Mouse (Mus musculus): ENCODE data around the gene Dusp7. TPM values are rescaled to one million over a fixed set of nuclear protein-coding genes. Genes with fewer than 3 reads are reported as not detected.

Dusp7 gene
- polyA plus RNA-seq, 1 experiment from 2014 or later: 13.7 TPM

DNA sequence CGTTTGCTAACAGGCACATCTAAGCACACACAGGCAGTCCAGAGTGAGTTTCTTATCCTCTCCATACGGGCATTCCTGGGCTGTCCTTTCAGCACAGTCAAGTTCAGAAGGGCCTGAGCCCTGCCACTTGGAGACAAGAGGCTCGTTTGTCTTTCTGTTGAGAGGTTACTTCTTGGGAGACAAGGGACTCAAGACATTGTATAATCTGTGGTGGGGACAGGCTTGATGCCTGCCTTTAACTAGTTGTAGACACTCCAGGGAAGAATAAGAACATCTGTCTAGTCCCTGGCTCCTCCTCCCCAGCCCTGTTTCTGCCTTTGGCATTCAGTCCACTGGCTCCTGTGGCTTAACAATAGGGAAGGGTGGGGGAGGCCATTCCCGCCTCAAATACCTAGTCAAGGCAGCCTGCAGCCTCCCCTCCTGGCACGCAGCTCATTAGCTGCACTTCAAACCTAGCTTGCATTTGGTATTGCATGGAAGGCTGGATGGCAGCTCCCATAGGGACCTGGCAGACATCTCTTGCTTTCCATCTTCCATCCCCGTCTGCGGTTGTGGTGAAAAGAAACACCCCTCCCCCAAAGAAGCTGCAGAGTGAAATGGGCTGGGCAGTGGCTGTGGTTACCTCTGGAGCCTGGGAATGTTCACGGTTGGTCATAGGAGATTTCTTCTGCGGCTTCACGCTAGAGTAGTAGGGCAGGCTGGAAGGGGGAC, 29.8 kb upstream of the Dusp7 start:
- no peaks in the 10 kb centered on the region for H3K9me3 ChIP-seq (ENCODE audit: low read length)
- peak overlapping the region; percentile 72 for H3K27ac ChIP-seq (ENCODE audit: low read length)
- ATAC-seq (ENCODE audit: low FRiP score, low TSS enrichment): 0 out of 2 replicates have a peak, but pooled peaks have one; percentile 21
- H3K27me3 ChIP-seq (ENCODE audit: insufficient read depth, low read length): no peaks in the 10 kb centered on the region
- WGBS: 33% methylated on average over 10 of the region's 10 CpGs
- no peak overlapping the region for H3K4me2 ChIP-seq (replicated peaks; ENCODE audit: low read depth, low read length)
- H3K4me1 ChIP-seq (ENCODE audit: insufficient read depth, low read length): peaks cover 46% of the 10 kb centered on the region
- no peaks in the 10 kb centered on the region for H3K36me3 ChIP-seq (ENCODE audit: insufficient read depth, low read length)
- H3K4me3 ChIP-seq (ENCODE audit: low read length): no peak overlapping the region
- peak overlapping the region; percentile 35 for H3K9ac ChIP-seq (replicated peaks; ENCODE audit: low read length)

DNA sequence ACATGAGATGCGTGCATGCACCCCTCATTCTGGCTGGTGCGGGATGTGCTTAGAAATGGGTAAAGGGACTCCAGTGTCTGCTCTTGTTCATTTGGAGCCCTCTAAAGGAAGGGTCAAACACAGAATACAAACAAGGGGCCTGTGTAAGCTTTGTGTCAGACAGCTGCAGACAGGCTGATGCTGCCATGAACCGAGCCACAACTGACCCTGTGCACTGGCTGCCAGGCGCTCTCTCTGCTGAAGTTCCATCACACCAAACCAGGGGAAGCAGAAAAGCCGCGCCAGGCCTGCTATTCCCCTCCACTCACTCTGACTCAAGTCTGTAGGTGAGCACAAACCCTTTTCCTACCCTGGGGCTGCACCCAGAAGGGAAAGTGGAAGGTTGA, 29.3 kb upstream of the Dusp7 start:
- Histone ChIP-seq H3K36me3 (ENCODE audit: insufficient read depth, low read length) (no peaks in the 10 kb centered on the region), H3K4me3 (ENCODE audit: low read length) (no peak overlapping the region), H3K4me2 (replicated peaks; ENCODE audit: low read depth, low read length) (no peak overlapping the region), H3K27ac (ENCODE audit: low read length) (peak overlapping the region; percentile 72), H3K4me1 (ENCODE audit: insufficient read depth, low read length) (peaks cover 46% of the 10 kb centered on the region), H3K9me3 (ENCODE audit: low read length) (no peaks in the 10 kb centered on the region), H3K9ac (replicated peaks; ENCODE audit: low read length) (peak overlapping the region; percentile 25; the same call in 1 of the 2 replicates), H3K27me3 (ENCODE audit: insufficient read depth, low read length) (no peaks in the 10 kb centered on the region)
- no peak for ATAC-seq (ENCODE audit: low FRiP score, low TSS enrichment)
- WGBS: 66% methylated on average over 6 of the region's 6 CpGs

DNA sequence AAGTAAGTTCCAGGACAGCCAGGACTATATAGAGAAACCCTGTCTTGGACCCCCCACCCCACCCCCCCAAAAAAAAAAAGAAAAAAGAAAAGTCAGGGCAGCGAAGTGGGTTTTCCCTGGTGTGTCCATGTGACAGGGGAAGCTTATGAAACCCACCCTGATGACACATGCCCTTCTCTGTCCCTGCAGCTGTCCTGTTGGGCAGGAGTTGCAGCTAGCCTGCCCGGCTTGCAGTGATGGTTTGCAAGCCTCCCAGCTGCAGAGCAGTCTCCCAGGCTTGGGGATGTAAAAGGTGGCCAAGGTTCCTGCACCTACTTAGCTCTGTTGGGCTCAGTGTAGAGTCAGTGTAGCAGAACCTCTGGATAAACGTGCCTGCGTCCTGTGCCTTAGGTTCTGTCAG, 28.7 kb upstream of the Dusp7 start:
- ATAC-seq (ENCODE audit: low FRiP score, low TSS enrichment): no peak
- peaks cover 47% of the 10 kb centered on the region for H3K4me1 ChIP-seq (ENCODE audit: insufficient read depth, low read length)
- 87% methylated on average over 4 of the region's 4 CpGs for WGBS

DNA sequence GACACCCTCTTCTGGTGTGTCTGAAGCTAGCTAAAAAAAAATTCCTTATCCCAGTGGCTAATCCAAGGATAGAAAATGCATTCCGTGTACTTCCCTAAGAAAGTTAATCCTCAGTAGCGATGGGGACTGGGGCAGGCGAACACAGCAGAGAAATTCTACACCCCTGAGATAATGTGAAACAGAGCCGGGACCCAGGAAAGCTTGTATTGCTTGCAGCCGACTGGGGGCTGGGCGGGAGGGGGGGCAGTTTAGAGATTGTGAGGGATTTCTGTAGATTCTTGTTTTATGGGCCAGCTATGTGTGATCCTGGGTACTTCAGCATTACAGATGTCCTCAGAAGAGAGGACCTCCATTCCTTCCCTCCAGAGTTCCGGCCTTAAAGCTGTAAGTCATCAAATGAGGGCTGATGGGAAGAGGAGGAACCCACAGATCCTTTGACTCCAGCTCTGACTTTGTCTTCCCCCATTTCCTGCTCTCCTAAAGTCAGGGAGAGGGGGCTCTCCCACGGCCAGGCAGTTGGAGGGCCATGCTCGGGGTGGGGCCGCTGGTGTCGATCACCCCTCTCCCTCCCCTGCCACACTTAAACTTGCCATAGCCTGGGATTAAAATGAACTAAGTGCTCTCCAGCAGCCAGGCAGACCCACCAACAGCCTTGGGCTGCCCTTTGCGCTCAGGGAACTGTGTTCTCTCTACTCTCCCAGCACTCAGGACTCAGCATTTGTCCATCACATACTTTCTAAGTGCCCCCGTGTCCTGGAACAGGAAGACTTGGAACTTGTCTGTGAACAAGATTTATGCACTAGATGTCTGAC, 27.7 kb upstream of the Dusp7 start:
- WGBS: 18% methylated on average over 13 of the region's 13 CpGs
- Histone ChIP-seq H3K9ac (replicated peaks; ENCODE audit: low read length) (peak overlapping the region; percentile 39; the same call in 1 of the 2 replicates), H3K4me2 (replicated peaks; ENCODE audit: low read depth, low read length) (0 out of 2 replicates have a peak overlapping the region, but pooled peaks have one; percentile 2), H3K27ac (ENCODE audit: low read length) (peak overlapping the region; percentile 91), H3K4me3 (ENCODE audit: low read length) (no peak overlapping the region), H3K36me3 (ENCODE audit: insufficient read depth, low read length) (no peaks in the 10 kb centered on the region), H3K27me3 (ENCODE audit: insufficient read depth, low read length) (no peaks in the 10 kb centered on the region), H3K9me3 (ENCODE audit: low read length) (no peaks in the 10 kb centered on the region), H3K4me1 (ENCODE audit: insufficient read depth, low read length) (peaks cover 55% of the 10 kb centered on the region)
- ATAC-seq (ENCODE audit: low FRiP score, low TSS enrichment): peak; percentile 60

More for the DNA sequence above, 28.7 kb upstream of the Dusp7 start:
- no peaks in the 10 kb centered on the region for H3K36me3 ChIP-seq (ENCODE audit: insufficient read depth, low read length)
- no peak overlapping the region for H3K9ac ChIP-seq (replicated peaks; ENCODE audit: low read length)
- H3K27ac ChIP-seq (ENCODE audit: low read length): peak overlapping the region; percentile 91; the same call in 1 of the 2 replicates
- H3K27me3 ChIP-seq (ENCODE audit: insufficient read depth, low read length): no peaks in the 10 kb centered on the region
- no peak overlapping the region for H3K4me2 ChIP-seq (replicated peaks; ENCODE audit: low read depth, low read length)
- no peaks in the 10 kb centered on the region for H3K9me3 ChIP-seq (ENCODE audit: low read length)
- no peak overlapping the region for H3K4me3 ChIP-seq (ENCODE audit: low read length)

DNA sequence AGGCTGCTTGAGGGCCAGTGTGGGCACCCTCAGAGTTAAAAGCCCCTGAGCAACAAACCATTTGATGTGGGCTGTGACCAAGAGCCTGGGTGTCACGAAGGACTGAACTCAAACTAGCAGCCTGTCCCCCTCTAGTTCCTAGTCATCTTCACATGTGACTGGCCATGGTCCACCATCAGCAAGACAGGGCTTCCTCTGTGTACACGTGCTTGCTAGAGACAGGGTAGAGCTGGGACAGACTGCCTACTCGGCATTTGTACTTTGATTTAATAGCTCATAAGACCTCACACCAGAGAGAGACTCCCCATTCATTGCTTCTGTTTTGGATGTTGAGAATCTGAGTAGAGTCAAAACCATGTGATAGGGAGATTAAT, 27.1 kb upstream of the Dusp7 start:
- H3K27ac ChIP-seq (ENCODE audit: low read length): peak overlapping the region; percentile 91
- no peaks in the 10 kb centered on the region for H3K9me3 ChIP-seq (ENCODE audit: low read length)
- 0 out of 2 replicates have a peak overlapping the region, but pooled peaks have one; percentile 2 for H3K4me2 ChIP-seq (replicated peaks; ENCODE audit: low read depth, low read length)
- peak overlapping the region; percentile 39; the same call in 1 of the 2 replicates for H3K9ac ChIP-seq (replicated peaks; ENCODE audit: low read length)
- H3K27me3 ChIP-seq (ENCODE audit: insufficient read depth, low read length): no peaks in the 10 kb centered on the region
- H3K4me1 ChIP-seq (ENCODE audit: insufficient read depth, low read length): peaks cover 55% of the 10 kb centered on the region
- 16% methylated on average over 3 of the region's 3 CpGs for WGBS
- H3K4me3 ChIP-seq (ENCODE audit: low read length): no peak overlapping the region
- ATAC-seq (ENCODE audit: low FRiP score, low TSS enrichment): peak; percentile 50; the same call in 1 of the 2 replicates
- no peaks in the 10 kb centered on the region for H3K36me3 ChIP-seq (ENCODE audit: insufficient read depth, low read length)

DNA sequence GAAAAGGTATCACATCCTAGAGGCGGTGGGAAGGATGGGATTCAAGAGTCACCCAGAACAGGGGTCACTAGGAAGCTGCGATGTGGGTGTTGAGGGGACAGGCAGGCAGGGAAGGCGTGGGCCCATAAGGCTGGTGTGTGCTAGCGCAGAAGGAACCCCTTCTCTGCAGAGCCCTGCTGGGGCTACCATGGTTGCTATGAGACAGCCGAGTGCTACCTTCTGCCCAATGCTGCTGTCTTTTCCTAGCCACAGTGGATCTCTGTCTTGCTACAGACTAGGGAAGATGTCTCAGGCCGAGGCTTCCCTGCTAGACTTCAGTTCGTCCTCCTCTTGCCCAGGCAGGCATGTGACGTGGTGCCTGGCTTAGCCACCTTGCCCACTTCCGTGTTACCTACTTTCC, 25.9 kb upstream of the Dusp7 start:
- Histone ChIP-seq H3K36me3 (ENCODE audit: insufficient read depth, low read length) (no peaks in the 10 kb centered on the region), H3K4me1 (ENCODE audit: insufficient read depth, low read length) (peaks cover 52% of the 10 kb centered on the region), H3K9me3 (ENCODE audit: low read length) (no peaks in the 10 kb centered on the region), H3K4me2 (replicated peaks; ENCODE audit: low read depth, low read length) (no peak overlapping the region), H3K27me3 (ENCODE audit: insufficient read depth, low read length) (no peaks in the 10 kb centered on the region), H3K9ac (replicated peaks; ENCODE audit: low read length) (no peak overlapping the region; the same call in 1 of the 2 replicates), H3K4me3 (ENCODE audit: low read length) (no peak overlapping the region), H3K27ac (ENCODE audit: low read length) (0 out of 2 replicates have a peak overlapping the region, but pooled peaks have one; percentile 91)
- 93% methylated on average over 9 of the region's 9 CpGs for WGBS
- no peak for ATAC-seq (ENCODE audit: low FRiP score, low TSS enrichment)

DNA sequence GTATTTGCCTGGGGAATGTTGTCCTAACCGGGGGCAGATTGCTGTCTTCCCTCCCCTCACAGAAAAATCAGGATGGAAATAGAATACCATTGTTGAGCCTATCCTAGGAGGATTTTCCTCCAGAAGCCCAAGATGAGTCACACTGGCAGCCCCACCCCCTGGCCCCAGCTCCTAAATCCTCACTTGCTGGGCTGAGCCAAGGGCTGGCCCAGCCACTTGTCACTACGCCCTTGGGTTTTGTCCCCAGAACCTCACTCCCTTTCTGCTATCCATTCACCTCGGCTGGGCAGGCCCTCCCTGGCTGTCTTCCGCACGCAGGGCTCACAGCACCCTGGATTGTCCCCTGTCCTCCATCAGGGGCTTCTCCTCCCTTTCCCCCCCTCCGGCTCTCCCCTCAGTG, 23.3 kb upstream of the Dusp7 start:
- Histone ChIP-seq H3K36me3 (ENCODE audit: insufficient read depth, low read length) (no peaks in the 10 kb centered on the region), H3K27ac (ENCODE audit: low read length) (no peak overlapping the region), H3K4me1 (ENCODE audit: insufficient read depth, low read length) (peaks cover 36% of the 10 kb centered on the region), H3K4me3 (ENCODE audit: low read length) (no peak overlapping the region), H3K9me3 (ENCODE audit: low read length) (no peaks in the 10 kb centered on the region), H3K27me3 (ENCODE audit: insufficient read depth, low read length) (no peaks in the 10 kb centered on the region), H3K4me2 (replicated peaks; ENCODE audit: low read depth, low read length) (no peak overlapping the region), H3K9ac (replicated peaks; ENCODE audit: low read length) (0 out of 2 replicates have a peak overlapping the region, but pooled peaks have one; percentile 13)
- no peak for ATAC-seq (ENCODE audit: low FRiP score, low TSS enrichment)
- WGBS: 43% methylated on average over 6 of the region's 6 CpGs

DNA sequence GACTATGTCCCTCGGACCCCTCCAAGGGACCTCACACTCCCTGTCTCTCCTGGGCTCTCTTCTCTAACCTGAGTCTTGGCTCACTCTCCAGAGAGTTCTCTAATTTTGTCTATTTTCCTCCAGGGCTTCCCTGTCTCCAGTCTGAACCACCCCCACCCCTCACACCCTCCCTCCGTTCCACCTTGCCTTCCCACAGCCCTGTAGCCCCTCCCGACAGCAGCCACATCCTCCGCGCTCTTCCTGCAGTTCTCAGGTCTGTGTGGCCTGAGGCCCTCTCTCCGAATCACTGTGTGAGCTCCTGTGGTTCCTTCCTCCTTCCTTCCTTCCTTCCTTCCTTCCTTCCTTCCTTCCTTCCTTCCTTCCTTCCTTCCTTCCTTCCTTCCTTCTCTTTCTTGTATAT, 22.8 kb upstream of the Dusp7 start:
- H3K9ac ChIP-seq (replicated peaks; ENCODE audit: low read length): 0 out of 2 replicates have a peak overlapping the region, but pooled peaks have one; percentile 13
- ATAC-seq (ENCODE audit: low FRiP score, low TSS enrichment): no peak
- no peak overlapping the region for H3K27ac ChIP-seq (ENCODE audit: low read length)
- no peak overlapping the region for H3K4me3 ChIP-seq (ENCODE audit: low read length)
- H3K9me3 ChIP-seq (ENCODE audit: low read length): no peaks in the 10 kb centered on the region
- no peak overlapping the region for H3K4me2 ChIP-seq (replicated peaks; ENCODE audit: low read depth, low read length)
- WGBS: 46% methylated on average over 6 of the region's 6 CpGs
- no peaks in the 10 kb centered on the region for H3K36me3 ChIP-seq (ENCODE audit: insufficient read depth, low read length)
- peaks cover 31% of the 10 kb centered on the region for H3K4me1 ChIP-seq (ENCODE audit: insufficient read depth, low read length)
- H3K27me3 ChIP-seq (ENCODE audit: insufficient read depth, low read length): no peaks in the 10 kb centered on the region

DNA sequence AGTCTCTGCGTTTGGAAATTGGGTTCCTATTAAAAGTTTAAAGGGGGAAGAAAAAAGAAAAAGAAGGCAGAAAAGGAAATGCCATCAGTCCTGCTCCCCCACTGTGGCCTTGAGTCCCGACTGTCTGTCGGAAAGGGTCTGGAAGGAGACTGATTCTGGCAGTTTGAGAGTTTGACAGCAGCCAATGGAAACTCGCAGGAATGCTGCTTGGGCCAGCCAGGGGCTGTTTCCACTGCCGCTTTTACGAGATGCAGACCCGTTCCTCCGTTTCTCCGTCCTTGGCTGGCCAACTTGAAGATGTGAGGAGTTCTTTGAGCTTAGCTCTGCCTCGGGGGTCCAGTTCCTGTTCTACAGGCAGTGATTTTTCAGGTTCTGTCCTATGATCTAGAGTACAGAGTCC, 20.2 kb upstream of the Dusp7 start:
- Histone ChIP-seq H3K4me2 (replicated peaks; ENCODE audit: low read depth, low read length) (no peak overlapping the region), H3K4me3 (ENCODE audit: low read length) (no peak overlapping the region), H3K4me1 (ENCODE audit: insufficient read depth, low read length) (peaks cover 18% of the 10 kb centered on the region), H3K9ac (replicated peaks; ENCODE audit: low read length) (no peak overlapping the region), H3K36me3 (ENCODE audit: insufficient read depth, low read length) (no peaks in the 10 kb centered on the region), H3K9me3 (ENCODE audit: low read length) (no peaks in the 10 kb centered on the region), H3K27ac (ENCODE audit: low read length) (peak overlapping the region; percentile 41), H3K27me3 (ENCODE audit: insufficient read depth, low read length) (no peaks in the 10 kb centered on the region)
- no peak for ATAC-seq (ENCODE audit: low FRiP score, low TSS enrichment)
- 45% methylated on average over 10 of the region's 10 CpGs for WGBS
